Mouse (Mus musculus) spleen, postnatal 10 days (tissue): ENCODE data around the gene 5730409E04Rik.

Experiments
- DNase-seq, 2 experiments: peaks; one replicate each; pipeline ENCODE4 v3.0.0; 2021 to 2022; ENCODE audit warnings: low spot score in 2 of 2

5730409E04Rik gene

GRCm38 (mm10) chr4:126636330-126636729 is 26.7 kb downstream of the 5730409E04Rik start:
- no peak for DNase-seq

- DNase-seq = no peak
Observed at GRCm38 (mm10) chr4:126637446-126637845, 27.8 kb downstream of the 5730409E04Rik start.

GRCm38 (mm10) chr4:126639339-126639738 is 29.7 kb downstream of the 5730409E04Rik start:
- DNase-seq = no peak

DNA sequence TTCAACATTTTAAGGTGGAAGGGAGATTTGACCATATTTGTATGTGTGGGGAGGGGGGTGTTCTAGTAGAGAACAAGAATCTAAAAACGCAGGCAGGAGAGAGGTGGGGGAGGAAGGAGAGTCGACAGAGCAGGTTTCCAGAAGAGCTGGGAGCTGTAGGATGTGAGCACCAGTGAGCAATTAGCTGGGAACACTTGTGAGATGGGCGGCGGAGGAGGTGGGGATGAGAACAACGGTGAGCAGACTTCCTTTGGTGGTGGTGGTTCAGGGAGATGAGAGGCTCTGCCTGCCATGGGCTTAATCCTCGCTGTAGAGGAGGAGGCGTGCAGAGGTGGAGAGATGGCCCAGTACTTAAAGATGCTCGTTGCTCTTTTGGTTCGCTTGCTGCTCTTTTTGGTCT is 32.3 kb downstream of the 5730409E04Rik start:
- no peak for DNase-seq

GRCm38 (mm10) chr4:126643815-126644214 is 34.2 kb downstream of the 5730409E04Rik start:
- no peak for DNase-seq

- DNase-seq = no peak
Observed at GRCm38 (mm10) chr4:126644333-126644963, 34.8 kb downstream of the 5730409E04Rik start.

DNA sequence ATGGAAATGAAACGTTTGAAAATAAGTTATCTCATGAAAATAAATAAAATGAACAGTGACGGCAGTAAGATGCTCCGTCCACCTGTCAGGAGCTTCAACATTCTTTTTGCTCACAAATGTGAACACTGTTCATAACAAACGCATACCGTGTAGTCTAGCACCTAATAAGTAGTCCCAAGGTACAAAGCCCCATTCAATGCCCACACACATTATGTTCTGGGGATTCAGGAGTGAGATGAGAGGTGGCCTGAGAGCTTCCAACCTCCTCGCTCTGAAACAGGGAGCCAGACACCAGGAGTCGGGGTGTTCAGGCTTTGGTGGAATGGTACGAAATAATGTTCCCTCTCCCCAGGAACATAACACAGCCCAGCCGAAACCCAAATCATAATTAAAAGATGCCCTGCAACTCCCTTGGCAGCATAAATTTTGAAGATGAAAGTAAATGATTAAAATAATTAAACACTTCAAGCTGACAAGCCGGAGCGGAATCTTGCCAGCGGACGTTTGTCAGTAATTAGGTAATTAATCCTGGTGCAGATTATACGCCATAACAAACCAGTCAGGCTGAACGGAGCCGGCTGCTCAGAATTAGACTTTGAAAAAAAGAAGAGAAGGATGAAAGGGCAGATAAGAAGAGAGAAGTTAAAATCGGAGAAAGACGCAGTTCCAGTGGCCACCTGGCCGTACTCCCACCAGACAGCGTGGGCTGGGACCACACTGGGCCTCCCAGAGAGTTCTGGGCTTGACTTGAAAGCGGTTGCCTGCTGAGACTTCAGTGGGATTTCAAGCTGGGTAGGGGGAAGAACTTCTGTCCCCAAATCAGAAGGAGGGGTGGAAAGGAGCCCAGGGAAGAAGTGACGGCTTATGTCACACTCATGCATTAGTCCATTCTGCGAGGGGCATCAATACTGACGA is 38.6 kb downstream of the 5730409E04Rik start:
- no peak for DNase-seq

GRCm38 (mm10) chr4:126653148-126653547 is 43.5 kb downstream of the 5730409E04Rik start:
- DNase-seq = no peak

DNA sequence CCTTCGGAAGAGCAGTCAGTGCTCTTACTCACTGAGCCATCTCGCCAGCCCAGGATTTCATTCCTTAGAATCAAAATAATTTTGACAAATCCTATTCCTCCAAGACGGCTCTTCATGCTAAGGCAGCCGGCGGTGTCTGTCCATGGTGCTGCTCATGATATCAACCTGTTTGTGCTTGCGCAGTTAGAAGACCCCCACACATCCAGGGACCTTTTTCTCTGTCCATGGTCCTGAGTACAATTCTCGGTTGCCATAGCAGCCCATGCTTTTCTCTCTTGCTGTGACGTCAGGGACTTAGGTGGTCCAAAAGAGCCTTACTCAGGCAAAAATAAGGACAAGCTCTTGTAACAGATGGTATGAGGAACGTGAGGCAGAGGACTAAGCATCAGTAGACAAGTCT is 45.7 kb downstream of the 5730409E04Rik start:
- peak in 1 of 2 experiments; percentile 19 for DNase-seq

GRCm38 (mm10) chr4:126661249-126661648 is 51.6 kb downstream of the 5730409E04Rik start:
- no peak for DNase-seq
